Mouse (Mus musculus) urinary bladder, postnatal 10 days (tissue): ENCODE measurements around the gene U2af1l4.

Experiments used
- DNase-seq: peaks from one replicate; pipeline ENCODE4 v3.0.0; 2022; ENCODE audit warnings: low spot score

The U2af1l4 gene

GRCm38 (mm10) chr7:30588676-30589434, 25.8 kb downstream of the U2af1l4 start, which contains the start of gene Kmt2b:
Gene Kmt2b, minus strand, starts transcription at chr7:30588726.
- DNase-seq = peak; percentile 87

- DNase-seq = peak; percentile 54
Measured at GRCm38 (mm10) chr7:30589435-30590301, 26.6 kb downstream of the U2af1l4 start.

- DNase-seq = no peak
Measured at GRCm38 (mm10) chr7:30590927-30591604, 28.0 kb downstream of the U2af1l4 start.

GRCm38 (mm10) chr7:30591605-30591951, 28.5 kb downstream of the U2af1l4 start:
- DNase-seq = no peak

- no peak for DNase-seq
Measured at GRCm38 (mm10) chr7:30592772-30593423, 29.8 kb downstream of the U2af1l4 start.

- no peak for DNase-seq
Measured at GRCm38 (mm10) chr7:30593579-30594509, 30.7 kb downstream of the U2af1l4 start.

- no peak for DNase-seq
Measured at GRCm38 (mm10) chr7:30594510-30595024, 31.5 kb downstream of the U2af1l4 start.

GRCm38 (mm10) chr7:30596093-30596492, 33.0 kb downstream of the U2af1l4 start:
- no peak for DNase-seq

GRCm38 (mm10) chr7:30596811-30597210, 33.7 kb downstream of the U2af1l4 start:
- DNase-seq = no peak

- no peak for DNase-seq
Measured at GRCm38 (mm10) chr7:30598786-30599185, 35.7 kb downstream of the U2af1l4 start, which contains the start of gene Zbtb32. Gene Zbtb32, minus strand, starts transcription at chr7:30598909.

- peak; percentile 66 for DNase-seq
Measured at GRCm38 (mm10) chr7:30599933-30600353, 36.8 kb downstream of the U2af1l4 start.

GRCm38 (mm10) chr7:30600651-30601050, 37.5 kb downstream of the U2af1l4 start:
- no peak for DNase-seq

- DNase-seq = no peak
Measured at GRCm38 (mm10) chr7:30602583-30602982, 39.5 kb downstream of the U2af1l4 start.

- DNase-seq = no peak
Measured at GRCm38 (mm10) chr7:30604424-30604823, 41.3 kb downstream of the U2af1l4 start.

GRCm38 (mm10) chr7:30604944-30605343, 41.8 kb downstream of the U2af1l4 start:
- DNase-seq = no peak

- DNase-seq = no peak
Measured at GRCm38 (mm10) chr7:30607706-30608309, 44.7 kb downstream of the U2af1l4 start.

GRCm38 (mm10) chr7:30608476-30608875, 45.4 kb downstream of the U2af1l4 start:
- no peak for DNase-seq

- DNase-seq = no peak
Measured at GRCm38 (mm10) chr7:30610043-30610442, 46.9 kb downstream of the U2af1l4 start.

GRCm38 (mm10) chr7:30612654-30613402, 49.7 kb downstream of the U2af1l4 start, which contains the start of gene Upk1a:
Gene Upk1a, minus strand, starts transcription at chr7:30612847.
- DNase-seq = no peak
